8 mouse cellular contexts compared by ENCODE assay signal in the genomic region with DNA sequence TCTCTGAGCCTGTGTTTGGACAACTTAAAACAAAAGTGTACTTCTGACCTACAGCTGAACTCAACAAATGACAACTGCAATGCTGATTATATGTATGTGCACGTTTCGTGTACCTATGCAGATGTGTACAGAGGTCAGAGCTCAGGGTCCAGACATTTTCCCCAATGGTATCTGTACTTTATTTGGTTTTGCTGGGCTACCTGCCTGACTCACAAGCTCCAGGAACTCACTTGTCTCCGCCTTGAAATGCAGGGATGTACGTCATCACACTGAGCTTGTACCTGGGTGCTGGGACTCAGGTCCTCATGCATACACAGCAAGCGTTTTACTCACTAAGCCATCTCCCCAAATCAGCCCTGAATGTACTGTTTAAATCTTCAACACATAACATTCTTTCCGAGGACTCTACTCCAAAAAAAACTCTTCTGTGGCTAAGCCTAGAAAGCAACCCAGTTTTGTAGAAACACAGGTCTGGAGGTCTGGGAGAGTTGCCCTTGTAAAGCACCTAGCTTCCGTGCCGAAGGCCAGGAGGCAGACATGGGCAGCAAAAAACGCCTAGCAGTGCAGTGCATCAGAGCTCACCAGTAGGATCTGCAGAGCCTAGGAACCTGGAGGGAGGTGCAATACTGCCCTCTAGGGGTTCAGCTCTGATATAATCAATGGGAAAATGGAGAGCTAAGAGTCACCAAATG. TPM values are rescaled to one million over a fixed set of nuclear protein-coding genes. Genes with fewer than 3 reads are reported as not detected.
DNase-seq lines count a peak whose midpoint lies in the region; ATAC-seq and TF ChIP-seq lines count a peak whose summit lies in the region.
"Had no signal": no experiment of that assay in that cellular context is flagged by ENCODE, and none has a peak within 500 bp of the region (broad histone marks: within the 10 kb centered on the region; RNA-seq: fewer than 3 reads in every experiment).

No protein-coding gene starts in this region.

- TF ChIP-seq CTCF in hindbrain, postnatal 0 days (IDR thresholded peaks at IDR 0.05; ENCODE audit: low read depth): peak; percentile 93

- 77% methylated on average over 9 of the region's 9 CpGs for WGBS in forebrain, embryonic 14.5 days
- WGBS in hindbrain, postnatal 0 days: 61% methylated on average over 9 of the region's 9 CpGs

- H3K4me2 ChIP-seq in forebrain, embryonic 14.5 days (ENCODE audit: low read length): no peak overlapping the region
- H3K4me2 ChIP-seq in hindbrain, postnatal 0 days (ENCODE audit: low read depth, low read length): no peak overlapping the region

- H3K4me3 ChIP-seq in forebrain, embryonic 14.5 days (ENCODE audit: low read depth, low read length): no peak overlapping the region
- no peak overlapping the region for H3K4me3 ChIP-seq in hindbrain, postnatal 0 days (ENCODE audit: low read length)
- H3K4me3 ChIP-seq: megakaryocyte, embryonic 14.5 days had no signal

- H3K36me3 ChIP-seq in forebrain, embryonic 14.5 days (ENCODE audit: control insufficient read depth, insufficient read depth, low read length): peaks cover 56% of the 10 kb centered on the region
- H3K36me3 ChIP-seq in hindbrain, postnatal 0 days (ENCODE audit: insufficient read depth, low read length): peaks cover 14% of the 10 kb centered on the region; the same call in 1 of the 2 replicates

- no peak overlapping the region for H3K9ac ChIP-seq in forebrain, embryonic 14.5 days (ENCODE audit: low read length)
- H3K9ac ChIP-seq in hindbrain, postnatal 0 days (replicated peaks; ENCODE audit: low read length): no peak overlapping the region

- H3K9me3 ChIP-seq in forebrain, embryonic 14.5 days (replicated peaks; ENCODE audit: control insufficient read depth, low read length): no peaks in the 10 kb centered on the region
- no peaks in the 10 kb centered on the region for H3K9me3 ChIP-seq in hindbrain, postnatal 0 days (ENCODE audit: low read length)
- H3K9me3 ChIP-seq: megakaryocyte, embryonic 14.5 days had no signal

- no peak overlapping the region for H3K27ac ChIP-seq in forebrain, embryonic 14.5 days (ENCODE audit: low read depth, low read length)
- H3K27ac ChIP-seq in hindbrain, postnatal 0 days: no peak overlapping the region

- ATAC-seq in forebrain, embryonic 14.5 days: peak; percentile 88
- ATAC-seq in hindbrain, postnatal 0 days: peak; percentile 92

- no peaks in the 10 kb centered on the region for H3K27me3 ChIP-seq in forebrain, embryonic 14.5 days (replicated peaks; ENCODE audit: control insufficient read depth, insufficient read depth, low read length)
- no peaks in the 10 kb centered on the region for H3K27me3 ChIP-seq in hindbrain, postnatal 0 days (ENCODE audit: insufficient read depth, low read length)
- H3K27me3 ChIP-seq: megakaryocyte, embryonic 14.5 days had no signal

- no peaks in the 10 kb centered on the region for H3K4me1 ChIP-seq in forebrain, embryonic 14.5 days (ENCODE audit: control insufficient read depth, insufficient read depth, low read length)
- H3K4me1 ChIP-seq in hindbrain, postnatal 0 days (ENCODE audit: insufficient read depth, low read length): no peaks in the 10 kb centered on the region
- H3K4me1 ChIP-seq: megakaryocyte, embryonic 14.5 days had no signal

- peak; percentile 65 for DNase-seq in MN1 (ENCODE audit: low spot score)
- DNase-seq in c-Kit-negative CD71-positive TER-119-positive erythroid progenitor cells, embryonic 14.5 days (ENCODE audit: low read depth, low spot score): peak; percentile 6
- DNase-seq in forebrain, embryonic 14.5 days (ENCODE audit: low spot score): peak; percentile 87
- DNase-seq in hindbrain, postnatal 0 days (ENCODE audit: low spot score): peak; percentile 90
- peak; percentile 67 to 70 for DNase-seq in layer of hippocampus, postnatal 36 days
- peak; percentile 43 for DNase-seq in lung, postnatal 25 days (ENCODE audit: low spot score)
- DNase-seq in right cerebral cortex, adult 2 months (ENCODE audit: low spot score in 2 of 2): peak; percentile 71 to 74

RNA-seq across cellular contexts. Expression of a gene that starts 54.4 kb away (rescaled TPM):
- 12.7 and 14.7 TPM in 2 replicates for polyA plus RNA-seq in forebrain, embryonic 14.5 days (2014; fragmentation: Nextera tagmentation; extraction: Ambion mirVana)
- 11.4 and 19.9 TPM in 2 replicates for total RNA-seq in hindbrain, postnatal 0 days (2014; rRNA removed)
- polyA plus RNA-seq in hindbrain, postnatal 0 days (2015; fragmentation: Nextera tagmentation; extraction: Ambion mirVana): 8.6 and 8.9 TPM in 2 replicates
- 10 to 100 TPM; 11.0 to 14.7 TPM for total RNA-seq in layer of hippocampus, postnatal 36 days (2021)

Comparison
In these comparisons a context has a peak if more than half of its experiments do, and no peak if none do; other contexts are left out.
1. DNase-seq: peak in every context shown above with its lines; median percentile 90 in hindbrain, postnatal 0 days; 87 in forebrain, embryonic 14.5 days; 72 in right cerebral cortex, adult 2 months; 68 in layer of hippocampus, postnatal 36 days; 65 in MN1; 43 in lung, postnatal 25 days; 6 in c-Kit-negative CD71-positive TER-119-positive erythroid progenitor cells, embryonic 14.5 days.